Mouse (Mus musculus) midbrain, embryonic 10.5 days (tissue): Measurements from ENCODE around the gene Zfyve28. TPM values are rescaled to one million over a fixed set of nuclear protein-coding genes. Genes with fewer than 3 reads are reported as not detected.
A peak's percentile ranks its signal among the peaks of the same experiment; 100 is the strongest.

ENCODE experiments used
- DNase-seq: peaks from one replicate; pipeline ENCODE4 v3.0.0-alpha.2; 2017; ENCODE audit warnings: low spot score
- H3K27ac ChIP-seq: fragments of 300-500 bp; sonication (generic); replicated peaks from 2 replicates; pipeline ENCODE4 v1.5.1; 2016; ENCODE audit warnings: mild to moderate bottlenecking
- H3K27me3 ChIP-seq: fragments of 300-500 bp; sonication (generic); 2 replicates; pipeline ENCODE4 v1.6.1; 2016; ENCODE audit warnings: low read depth, mild to moderate bottlenecking; ENCODE audit not compliant: poor library complexity, severe bottlenecking
- H3K36me3 ChIP-seq: fragments of 300-500 bp; sonication (generic); 2 replicates; pipeline ENCODE4 v1.6.1; 2016; ENCODE audit warnings: mild to moderate bottlenecking, moderate library complexity
- H3K4me1 ChIP-seq: fragments of 300-500 bp; sonication (generic); 2 replicates; pipeline ENCODE4 v1.6.1; 2016
- H3K4me3 ChIP-seq: fragments of 300-500 bp; sonication (generic); 2 replicates; pipeline ENCODE4 v1.5.1; 2016; ENCODE audit warnings: mild to moderate bottlenecking, moderate library complexity
- H3K9me3 ChIP-seq: fragments of 300-500 bp; sonication (generic); replicated peaks from 2 replicates; pipeline ENCODE4 v1.6.1; 2016; ENCODE audit warnings: mild to moderate bottlenecking
- WGBS: fragments of 180-500 bp; shearing (Covaris S2); methylation state at CpG from one replicate; pipeline ENCODE4 v1.1.7; 2016; 5-methylcytosine and 5-hydroxymethylcytosine counted together
- polyA plus RNA-seq: library from polyadenylated mRNA; unstranded; fragments of >200 nt; fragmentation: Nextera tagmentation; extraction: Ambion mirVana; gene quantifications from 2 replicates; pipeline ENCODE4 v1.2.1, GENCODE M21; 2016

Gene Zfyve28
- polyA plus RNA-seq, 1 experiment from 2014 or later: 2.3 TPM

DNA sequence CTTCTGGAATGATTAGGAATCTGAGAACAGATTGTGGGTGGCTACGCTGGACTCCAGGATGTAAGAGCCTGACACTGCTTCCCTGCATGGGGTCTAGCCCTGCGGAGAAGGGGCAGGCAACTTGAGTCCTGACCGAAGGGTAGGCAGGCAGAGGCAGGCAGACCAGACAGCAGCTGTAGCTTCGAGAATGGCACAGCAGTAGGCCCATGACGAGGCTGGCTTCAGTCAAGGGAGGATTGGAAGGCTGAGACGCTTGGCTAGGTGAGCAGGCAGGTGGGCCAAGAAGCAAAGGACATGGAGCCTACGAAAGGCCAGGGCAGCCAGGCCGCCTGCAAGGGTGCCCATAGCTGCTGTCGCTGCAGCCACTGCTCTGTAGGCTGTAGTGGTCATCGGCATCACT is 111.6 kb downstream of the Zfyve28 start:
- H3K9me3 ChIP-seq: no peaks in the 10 kb centered on the region
- H3K27ac ChIP-seq: no peak overlapping the region
- 70% methylated on average over 10 of the region's 10 CpGs for WGBS
- no peaks in the 10 kb centered on the region; the same call in 1 of the 2 replicates for H3K4me1 ChIP-seq
- no peaks in the 10 kb centered on the region; the same call in 1 of the 2 replicates for H3K27me3 ChIP-seq
- H3K36me3 ChIP-seq: peaks cover 45% of the 10 kb centered on the region
- no peak overlapping the region for H3K4me3 ChIP-seq
- DNase-seq: peak; percentile 11

DNA sequence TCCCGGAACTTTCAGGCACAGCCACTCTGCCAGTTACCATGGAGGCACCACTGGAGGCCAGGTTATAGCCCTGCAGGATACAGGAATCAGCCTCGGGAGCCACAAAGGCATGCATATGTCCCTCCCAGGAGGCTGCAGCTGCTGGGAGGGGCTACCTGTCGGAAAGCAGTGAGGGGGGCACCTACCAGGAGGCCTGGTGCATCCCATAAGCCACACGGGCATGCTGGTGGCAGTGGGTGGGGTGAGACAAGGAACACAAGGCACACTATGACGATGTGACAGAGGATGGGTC is 112.9 kb downstream of the Zfyve28 start:
- Histone ChIP-seq H3K4me3 (no peak overlapping the region), H3K27ac (no peak overlapping the region), H3K9me3 (no peaks in the 10 kb centered on the region), H3K27me3 (no peaks in the 10 kb centered on the region; the same call in 1 of the 2 replicates), H3K4me1 (peaks cover under 1% of the 10 kb centered on the region), H3K36me3 (peaks cover 40% of the 10 kb centered on the region)
- DNase-seq: peak; percentile 9
- WGBS: 25% methylated on average over 5 of the region's 5 CpGs

DNA sequence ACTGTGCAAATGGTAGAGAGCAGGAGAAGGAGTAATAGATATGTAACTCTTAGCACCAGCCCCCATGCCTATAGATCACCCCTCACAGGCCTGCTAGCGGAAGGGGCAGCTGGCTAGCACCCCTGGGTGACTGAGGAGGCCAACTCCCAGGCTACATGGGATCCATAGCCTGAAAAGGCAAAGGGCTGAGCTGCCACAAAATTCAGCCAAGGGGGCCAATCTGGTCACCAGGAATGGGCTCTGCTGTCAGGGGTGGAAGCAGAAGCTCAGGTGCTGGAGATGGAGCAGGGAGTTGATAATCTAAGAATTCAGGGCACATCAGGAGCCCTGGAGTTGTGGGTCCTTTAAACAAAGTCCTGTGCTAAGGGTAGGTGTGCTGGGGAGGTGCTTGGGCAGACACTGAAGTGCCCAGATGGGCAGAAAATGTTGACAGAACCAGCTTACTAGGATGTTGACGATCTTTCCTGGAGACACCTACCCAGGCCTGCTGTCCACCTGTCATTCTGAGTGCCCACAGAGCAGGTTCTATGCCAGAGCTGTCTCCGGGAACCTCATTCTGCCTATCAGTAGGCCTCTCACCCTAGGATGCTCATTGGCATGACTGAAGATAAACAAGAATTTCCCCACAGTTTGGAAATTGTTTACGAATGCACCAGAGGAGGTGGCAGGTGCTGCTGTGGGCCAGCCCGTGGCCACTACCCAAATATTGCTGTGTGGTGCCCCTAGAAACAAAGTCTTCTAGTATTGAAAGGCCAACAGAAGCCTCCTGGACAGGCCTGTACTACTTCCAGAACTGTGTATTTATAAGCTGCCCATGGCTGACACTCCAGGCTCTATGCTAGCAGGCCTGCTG is 113.5 kb downstream of the Zfyve28 start:
- no peak overlapping the region for H3K4me3 ChIP-seq
- H3K36me3 ChIP-seq: peaks cover 36% of the 10 kb centered on the region
- H3K4me1 ChIP-seq: peaks cover 6% of the 10 kb centered on the region
- WGBS: 66% methylated on average over 5 of the region's 5 CpGs
- no peaks in the 10 kb centered on the region; the same call in 1 of the 2 replicates for H3K27me3 ChIP-seq
- no peak for DNase-seq
- no peak overlapping the region for H3K27ac ChIP-seq
- H3K9me3 ChIP-seq: no peaks in the 10 kb centered on the region

DNA sequence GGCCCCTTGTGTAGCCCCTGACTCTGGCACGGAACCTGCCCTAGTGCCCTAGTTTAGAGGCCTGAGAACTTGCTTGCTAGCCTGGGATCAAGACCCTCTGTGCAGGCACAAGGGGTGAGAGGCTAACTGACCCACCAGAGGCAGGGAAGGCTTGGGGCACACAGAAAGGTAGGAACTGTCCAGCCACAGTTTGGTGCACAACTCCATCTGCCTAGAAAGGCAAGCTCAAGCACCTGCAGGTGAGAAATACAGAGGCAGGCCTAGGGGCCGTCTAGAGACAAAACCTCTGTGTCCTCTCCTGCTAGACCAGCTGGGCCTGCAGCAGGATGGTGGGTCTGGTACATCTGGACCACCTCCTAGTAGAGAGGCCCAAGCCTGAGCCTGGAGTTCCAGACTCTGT is 114.2 kb downstream of the Zfyve28 start:
- WGBS: 82% methylated on average over 2 of the region's 2 CpGs
- no peak for DNase-seq
- Histone ChIP-seq H3K36me3 (peaks cover 36% of the 10 kb centered on the region), H3K27ac (no peak overlapping the region), H3K4me1 (peaks cover 9% of the 10 kb centered on the region), H3K9me3 (no peaks in the 10 kb centered on the region), H3K27me3 (no peaks in the 10 kb centered on the region; the same call in 1 of the 2 replicates), H3K4me3 (no peak overlapping the region)

GRCm38 (mm10) chr5:34170726-34171125 is 117.5 kb downstream of the Zfyve28 start:
- Histone ChIP-seq H3K4me1 (peaks cover 32% of the 10 kb centered on the region), H3K36me3 (peaks cover 14% of the 10 kb centered on the region), H3K4me3 (no peak overlapping the region), H3K27me3 (no peaks in the 10 kb centered on the region; the same call in 1 of the 2 replicates), H3K27ac (0 out of 2 replicates have a peak overlapping the region, but pooled peaks have one; percentile 94), H3K9me3 (no peaks in the 10 kb centered on the region)
- WGBS: 80% methylated on average over 4 of the region's 4 CpGs
- DNase-seq: peak; percentile 11

DNA sequence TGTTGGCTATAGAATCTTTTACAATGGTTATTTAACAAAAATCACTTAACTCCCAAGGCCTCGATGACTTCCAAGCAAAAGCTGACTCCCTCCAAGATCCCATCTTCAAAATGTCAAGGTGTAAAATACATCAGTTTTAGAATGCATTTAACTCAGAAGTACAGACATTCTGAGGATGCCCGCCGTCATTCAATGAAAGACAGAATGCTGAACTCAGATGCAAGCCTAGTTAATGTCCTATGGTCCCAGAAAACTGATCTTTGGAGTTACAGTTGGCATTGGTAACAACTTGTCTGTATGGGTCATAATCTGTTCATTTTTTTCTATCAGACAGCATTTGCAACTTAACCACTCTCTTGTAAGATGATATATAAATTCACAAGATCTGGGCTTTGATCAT is 118.3 kb downstream of the Zfyve28 start:
- no peak for DNase-seq
- H3K9me3 ChIP-seq: no peaks in the 10 kb centered on the region
- peak overlapping the region; percentile 82 for H3K4me3 ChIP-seq
- peak overlapping the region; percentile 94 for H3K27ac ChIP-seq
- H3K36me3 ChIP-seq: peaks cover 15% of the 10 kb centered on the region
- 91% methylated on average over 3 of the region's 3 CpGs for WGBS
- H3K27me3 ChIP-seq: no peaks in the 10 kb centered on the region
- peaks cover 40% of the 10 kb centered on the region for H3K4me1 ChIP-seq

DNA sequence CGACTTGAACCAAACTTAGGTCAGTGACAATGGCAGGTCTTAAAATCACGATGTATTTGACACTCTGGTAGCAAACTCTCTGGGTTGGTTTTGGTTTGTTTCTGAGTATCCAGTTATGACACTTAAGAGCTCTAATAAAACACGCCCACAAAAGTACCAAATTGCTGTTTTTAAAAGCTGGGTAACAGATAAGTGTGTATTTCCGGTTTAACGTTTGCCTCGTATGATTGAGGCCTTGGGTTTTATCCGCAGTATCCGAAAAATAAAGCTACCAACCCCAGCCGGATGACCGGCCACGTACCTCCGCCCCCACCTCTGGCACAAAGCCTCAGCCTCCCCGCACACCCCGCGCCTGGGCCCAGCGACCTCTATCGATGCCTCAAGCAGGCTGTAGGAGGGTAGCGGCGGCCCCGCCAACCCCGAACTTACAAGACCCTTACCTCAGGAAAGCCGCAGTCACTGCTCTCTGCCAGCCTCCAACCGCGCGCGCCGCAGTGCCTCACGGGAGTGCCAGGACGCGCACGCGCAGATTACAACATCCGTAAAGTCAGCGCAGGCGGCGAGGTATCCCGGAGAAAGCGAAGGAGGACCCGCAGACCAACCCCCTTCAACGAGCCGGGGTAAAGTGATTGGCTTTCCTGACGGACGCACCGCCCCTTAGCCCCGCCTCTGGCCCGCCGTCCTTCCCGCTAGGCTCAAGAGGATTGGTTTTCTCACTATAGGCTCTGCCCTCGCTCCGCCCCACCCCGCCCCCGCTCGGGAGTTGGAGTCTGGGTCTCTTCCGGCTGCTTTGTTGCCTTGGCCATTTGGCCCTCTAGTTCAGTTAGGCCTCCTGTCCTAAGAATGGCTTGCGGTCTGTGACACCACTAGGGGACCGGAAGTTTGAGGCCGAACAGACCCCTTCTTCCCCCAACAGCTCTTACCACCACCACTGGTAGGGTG is 119.0 kb downstream of the Zfyve28 start, which contains the start of the genes Poln and Haus3:
Gene Poln, minus strand, starts transcription at position 499 of the 942 bp plus-strand sequence.
Gene Haus3, minus strand, starts transcription at position 578 of the 942 bp plus-strand sequence.
- Histone ChIP-seq H3K4me1 (peaks cover 44% of the 10 kb centered on the region), H3K27me3 (no peaks in the 10 kb centered on the region), H3K36me3 (peaks cover 18% of the 10 kb centered on the region), H3K4me3 (peak within 1 kb of the TSS; percentile 82), H3K27ac (peak within 1 kb of the TSS; percentile 94), H3K9me3 (no peaks in the 10 kb centered on the region)
- WGBS: under 1% methylated on average over 57 of the region's 57 CpGs
- peak; percentile 99 for DNase-seq

GRCm38 (mm10) chr5:34167857-34168256 is 120.4 kb downstream of the Zfyve28 start:
- Histone ChIP-seq H3K36me3 (peaks cover 28% of the 10 kb centered on the region), H3K4me1 (peaks cover 44% of the 10 kb centered on the region), H3K4me3 (peak overlapping the region; percentile 82), H3K27ac (no peak overlapping the region), H3K27me3 (no peaks in the 10 kb centered on the region), H3K9me3 (no peaks in the 10 kb centered on the region)
- 80% methylated on average over 4 of the region's 4 CpGs for WGBS
- no peak for DNase-seq

- DNase-seq: no peak
- Histone ChIP-seq H3K27me3 (no peaks in the 10 kb centered on the region), H3K4me1 (peaks cover 44% of the 10 kb centered on the region), H3K9me3 (no peaks in the 10 kb centered on the region), H3K36me3 (peaks cover 48% of the 10 kb centered on the region), H3K27ac (no peak overlapping the region), H3K4me3 (no peak overlapping the region)
- WGBS: 86% methylated on average over 4 of the region's 4 CpGs
These were observed 122.5 kb downstream of the Zfyve28 start for GRCm38 (mm10) chr5:34165793-34166192.

DNA sequence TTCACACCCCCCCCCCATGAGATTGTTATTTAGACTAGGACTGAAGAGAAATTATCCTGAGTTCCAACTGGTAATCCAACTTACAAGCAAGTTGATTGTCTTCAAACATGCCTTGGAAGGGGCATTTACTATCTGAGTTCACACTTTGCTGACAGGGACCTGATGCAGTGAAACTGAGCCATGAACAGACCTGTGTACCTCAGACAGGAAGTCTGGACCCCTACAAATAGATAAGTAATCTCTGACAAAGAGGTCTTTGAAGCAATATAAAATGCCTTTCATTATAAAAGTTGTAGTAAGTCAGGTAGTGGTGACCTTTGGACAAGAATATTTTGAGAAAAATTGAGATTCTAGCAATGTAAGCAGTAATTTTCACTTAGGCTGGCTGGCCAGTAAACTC is 139.8 kb downstream of the Zfyve28 start:
- Histone ChIP-seq H3K9me3 (no peaks in the 10 kb centered on the region), H3K4me3 (no peak overlapping the region), H3K36me3 (peaks cover 18% of the 10 kb centered on the region), H3K27me3 (no peaks in the 10 kb centered on the region), H3K4me1 (no peaks in the 10 kb centered on the region), H3K27ac (no peak overlapping the region)
- no peak for DNase-seq

DNA sequence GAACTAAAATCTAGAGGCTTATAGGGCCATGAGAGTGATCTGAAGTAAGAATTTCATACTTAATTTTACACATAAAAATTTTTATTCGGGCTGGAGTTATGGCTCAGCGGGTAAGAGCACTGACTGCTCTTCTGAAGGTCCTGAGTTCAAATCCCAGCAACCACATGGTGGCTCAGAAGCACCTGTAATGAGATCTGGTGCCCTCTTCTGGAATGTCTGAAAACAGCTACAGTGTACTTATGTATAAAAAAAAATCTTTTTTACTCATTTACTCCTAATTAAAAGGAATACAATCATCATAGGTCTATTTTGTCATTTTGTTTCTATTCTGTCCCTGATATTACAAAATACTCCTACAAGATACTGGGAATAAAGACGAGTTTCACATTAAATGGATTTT is 140.7 kb downstream of the Zfyve28 start:
- no peak overlapping the region for H3K27ac ChIP-seq
- H3K4me1 ChIP-seq: no peaks in the 10 kb centered on the region
- no peak for DNase-seq
- no peaks in the 10 kb centered on the region for H3K27me3 ChIP-seq
- H3K9me3 ChIP-seq: no peaks in the 10 kb centered on the region
- 90% methylated on average over 3 of the region's 3 CpGs for WGBS
- no peak overlapping the region for H3K4me3 ChIP-seq
- peaks cover 9% of the 10 kb centered on the region for H3K36me3 ChIP-seq
